In genomic region chr1:189728784-189729115, GRCm38 (mm10) we compare ENCODE assay signal across 9 mouse cellular contexts. TPM values are rescaled to one million over a fixed set of nuclear protein-coding genes. Genes with fewer than 3 reads are reported as not detected.
DNase-seq lines count a peak whose midpoint lies in the region; ATAC-seq and TF ChIP-seq lines count a peak whose summit lies in the region.
"Had no signal": no experiment of that assay in that cellular context is flagged by ENCODE, and none has a peak within 500 bp of the region (broad histone marks: within the 10 kb centered on the region; RNA-seq: fewer than 3 reads in every experiment).

No protein-coding gene starts in this region.

- no peak for ATAC-seq in heart, embryonic 14.5 days (ENCODE audit: insufficient number of reproducible peaks, insufficient read depth, low FRiP score, low read depth)
- ATAC-seq in forebrain, embryonic 15.5 days (replicated peaks): no peak
- no peak for ATAC-seq in liver, embryonic 16.5 days (ENCODE audit: low read depth)
- ATAC-seq in frontal cortex, adult (ENCODE audit: low TSS enrichment): no peak

- TF ChIP-seq POLR2A in ES-Bruce4 (IDR thresholded peaks at IDR 0.05; ENCODE audit: insufficient read depth, low read length): no peak

- no peak for DNase-seq in heart, postnatal 36 days
- DNase-seq in gastrocnemius, postnatal 4 days (ENCODE audit: low spot score in 2 of 2): no peak
- DNase-seq in kidney, postnatal 10 days: no peak
- DNase-seq: cerebellum, adult 18-20 months had no signal

- peak overlapping the region; percentile 91 to 97; a peak in 3 of 4 replicates for H3K27ac ChIP-seq in heart, embryonic 14.5 days (replicated peaks in 1 of 2; ENCODE audit: control insufficient read depth in 1 of 2, insufficient read depth in 1 of 2, low read depth in 2 of 2, low read length in 2 of 2)
- peak overlapping the region; percentile 31; the same call in 1 of the 2 replicates for H3K27ac ChIP-seq in ES-Bruce4 (ENCODE audit: insufficient read depth, low read length)
- H3K27ac ChIP-seq in forebrain, embryonic 15.5 days (replicated peaks): no peak overlapping the region
- no peak overlapping the region for H3K27ac ChIP-seq in liver, embryonic 16.5 days (ENCODE audit: low read length)

- TF ChIP-seq EP300 in ES-Bruce4 (IDR thresholded peaks at IDR 0.05; ENCODE audit: insufficient read depth, low read depth, low read length): no peak

- peaks cover 22 to 42% of the 10 kb centered on the region in 2 experiments for H3K4me1 ChIP-seq in heart, embryonic 14.5 days (ENCODE audit: control insufficient read depth in 2 of 2, insufficient read depth in 2 of 2, low read length in 2 of 2)
- peaks cover 2% of the 10 kb centered on the region for H3K4me1 ChIP-seq in ES-Bruce4 (ENCODE audit: control insufficient read depth, insufficient read depth, low read length)
- H3K4me1 ChIP-seq in forebrain, embryonic 15.5 days: peaks cover 20% of the 10 kb centered on the region
- H3K4me1 ChIP-seq in liver, embryonic 16.5 days (ENCODE audit: control insufficient read depth, low read depth, low read length): no peaks in the 10 kb centered on the region

- WGBS in heart, embryonic 14.5 days: under 1% methylated on average over 15 of the region's 15 CpGs
- WGBS in forebrain, embryonic 15.5 days: under 1% methylated on average over 15 of the region's 15 CpGs
- WGBS in liver, embryonic 16.5 days (ENCODE audit: insufficient replicate concordance): 1% methylated on average over 15 of the region's 15 CpGs

- peak overlapping the region; percentile 92 for H3K9ac ChIP-seq in heart, embryonic 14.5 days (ENCODE audit: low read length)
- peak overlapping the region; percentile 96 for H3K9ac ChIP-seq in ES-Bruce4 (ENCODE audit: low read depth, poor library complexity, severe bottlenecking)
- H3K9ac ChIP-seq in forebrain, embryonic 15.5 days (replicated peaks): peak overlapping the region; percentile 45
- peak overlapping the region; percentile 12; the same call in 1 of the 2 replicates for H3K9ac ChIP-seq in liver, embryonic 16.5 days (ENCODE audit: low read depth, low read length)

- peak overlapping the region; percentile 72 to 89 for H3K4me3 ChIP-seq in heart, embryonic 14.5 days (ENCODE audit: control insufficient read depth in 1 of 2, insufficient read depth in 1 of 2, low read depth in 1 of 2, low read length in 2 of 2)
- peak overlapping the region; percentile 94 for H3K4me3 ChIP-seq in ES-Bruce4 (ENCODE audit: low read depth, low read length)
- peak overlapping the region; percentile 56 for H3K4me3 ChIP-seq in forebrain, embryonic 15.5 days
- H3K4me3 ChIP-seq in liver, embryonic 16.5 days (ENCODE audit: low read depth, low read length): peak overlapping the region; percentile 52

- H3K9me3 ChIP-seq in heart, embryonic 14.5 days (ENCODE audit: control insufficient read depth, low read length): no peaks in the 10 kb centered on the region
- no peaks in the 10 kb centered on the region for H3K9me3 ChIP-seq in ES-Bruce4 (replicated peaks; ENCODE audit: control insufficient read depth, insufficient read depth, low read length, poor library complexity, severe bottlenecking)
- no peaks in the 10 kb centered on the region for H3K9me3 ChIP-seq in forebrain, embryonic 15.5 days
- H3K9me3 ChIP-seq in liver, embryonic 16.5 days (replicated peaks; ENCODE audit: control insufficient read depth, low read length): no peaks in the 10 kb centered on the region

- no peaks in the 10 kb centered on the region for H3K27me3 ChIP-seq in heart, embryonic 14.5 days (ENCODE audit: control insufficient read depth, insufficient read depth, low read length)
- H3K27me3 ChIP-seq in ES-Bruce4 (ENCODE audit: control insufficient read depth, insufficient read depth, low read length, poor library complexity, severe bottlenecking): no peaks in the 10 kb centered on the region
- peaks cover 49% of the 10 kb centered on the region for H3K27me3 ChIP-seq in forebrain, embryonic 15.5 days
- peaks cover 59% of the 10 kb centered on the region for H3K27me3 ChIP-seq in liver, embryonic 16.5 days (ENCODE audit: control insufficient read depth, insufficient read depth, low read depth, low read length)

- H3K36me3 ChIP-seq in heart, embryonic 14.5 days (ENCODE audit: control insufficient read depth, insufficient read depth, low read length): no peaks in the 10 kb centered on the region
- H3K36me3 ChIP-seq in ES-Bruce4 (ENCODE audit: control insufficient read depth, insufficient read depth, low read length, poor library complexity, severe bottlenecking): peaks cover 2% of the 10 kb centered on the region; the same call in 1 of the 2 replicates
- H3K36me3 ChIP-seq in forebrain, embryonic 15.5 days: no peaks in the 10 kb centered on the region
- no peaks in the 10 kb centered on the region for H3K36me3 ChIP-seq in liver, embryonic 16.5 days (ENCODE audit: control insufficient read depth, insufficient read depth)

- H3K4me2 ChIP-seq in heart, embryonic 14.5 days (ENCODE audit: low read length): peak overlapping the region; percentile 96
- peak overlapping the region; percentile 99 for H3K4me2 ChIP-seq in forebrain, embryonic 15.5 days (replicated peaks)
- peak overlapping the region; percentile 48 for H3K4me2 ChIP-seq in liver, embryonic 16.5 days (ENCODE audit: low read depth, low read length)

- TF ChIP-seq CTCF in ES-Bruce4 (IDR thresholded peaks at IDR 0.05; ENCODE audit: low read depth, low read length): no peak

- intact Hi-C loops in heart, postnatal 36 days (cut with DNase I): loop anchor here (1.0 to 5.0 kb wide), 2 partner anchors 90 to 139 kb away; no protein-coding TSS in a partner anchor

RNA-seq across cellular contexts. Expression of gene Ptpn14, which starts 0.7 kb away (rescaled TPM):
- 9.9 and 11.0 TPM in 2 replicates for polyA plus RNA-seq in heart, embryonic 14.5 days (2014; fragmentation: Nextera tagmentation; extraction: Ambion mirVana)
- total RNA-seq in heart, postnatal 36 days (2021): 10 to 100 TPM; 30.7 to 31.2 TPM
- polyA plus RNA-seq in ES-Bruce4 (2011; ENCODE audit: insufficient read depth, insufficient read length, low read depth, missing spikeins): 141 and 149 TPM in 2 replicates
- polyA plus RNA-seq in forebrain, embryonic 15.5 days (2015; fragmentation: Nextera tagmentation; extraction: Ambion mirVana): 0.64 and 0.96 TPM in 2 replicates
- polyA plus RNA-seq in liver, embryonic 16.5 days (2015; fragmentation: Nextera tagmentation; extraction: Ambion mirVana): 0.26 and 0.38 TPM in 2 replicates
- 10 to 100 TPM; 19.7 to 22.1 TPM for total RNA-seq in gastrocnemius, postnatal 4 days (2021)

RNA-seq across cellular contexts. Expression of gene Cenpf, which starts 40.9 kb away (rescaled TPM):
- 57.8 and 63.9 TPM in 2 replicates for polyA plus RNA-seq in heart, embryonic 14.5 days (2014; fragmentation: Nextera tagmentation; extraction: Ambion mirVana)
- total RNA-seq in heart, postnatal 36 days (2021): 1 to 10 TPM; 2.8 to 5.0 TPM
- polyA plus RNA-seq in ES-Bruce4 (2011; ENCODE audit: insufficient read depth, insufficient read length, low read depth, missing spikeins): 157 and 169 TPM in 2 replicates
- polyA plus RNA-seq in forebrain, embryonic 15.5 days (2015; fragmentation: Nextera tagmentation; extraction: Ambion mirVana): 56.3 and 57.7 TPM in 2 replicates
- polyA plus RNA-seq in liver, embryonic 16.5 days (2015; fragmentation: Nextera tagmentation; extraction: Ambion mirVana): 48.0 and 49.8 TPM in 2 replicates
- 10 to 100 TPM; 15.0 to 25.3 TPM for total RNA-seq in gastrocnemius, postnatal 4 days (2021)

Comparison
In these comparisons a context has a peak if more than half of its experiments do, and no peak if none do; other contexts are left out.
1. H3K27ac ChIP-seq: peak in heart, embryonic 14.5 days (2 of 2) and ES-Bruce4 (single experiment); none in forebrain, embryonic 15.5 days (single experiment) and liver, embryonic 16.5 days (single experiment).
2. H3K4me2 ChIP-seq: peak in every context shown above with its lines; median percentile 99 in forebrain, embryonic 15.5 days; 96 in heart, embryonic 14.5 days; 48 in liver, embryonic 16.5 days.
3. H3K9ac ChIP-seq: peak in every context shown above with its lines; median percentile 96 in ES-Bruce4; 92 in heart, embryonic 14.5 days; 45 in forebrain, embryonic 15.5 days; 12 in liver, embryonic 16.5 days.
4. RNA of gene Ptpn14, which starts 0.7 kb away (polyA plus RNA-seq): 141 to 149 TPM in ES-Bruce4; 9.9 to 11.0 TPM in heart, embryonic 14.5 days, 0.64 to 0.96 TPM in forebrain, embryonic 15.5 days and 0.26 to 0.38 TPM in liver, embryonic 16.5 days; every median in the first group is over 10 times any median in the second.
5. Peak in every context shown above with its lines, with median percentiles within 50 percentile points of each other: H3K4me3 ChIP-seq.